Mouse (Mus musculus) spleen, postnatal 4 days (tissue): ENCODE measurements around the gene Mkrn2.

Experiments used
- DNase-seq, 2 experiments: peaks; one replicate each; pipeline ENCODE4 v3.0.0; 2022; ENCODE audit warnings: low spot score in 2 of 2

Gene Mkrn2

DNA sequence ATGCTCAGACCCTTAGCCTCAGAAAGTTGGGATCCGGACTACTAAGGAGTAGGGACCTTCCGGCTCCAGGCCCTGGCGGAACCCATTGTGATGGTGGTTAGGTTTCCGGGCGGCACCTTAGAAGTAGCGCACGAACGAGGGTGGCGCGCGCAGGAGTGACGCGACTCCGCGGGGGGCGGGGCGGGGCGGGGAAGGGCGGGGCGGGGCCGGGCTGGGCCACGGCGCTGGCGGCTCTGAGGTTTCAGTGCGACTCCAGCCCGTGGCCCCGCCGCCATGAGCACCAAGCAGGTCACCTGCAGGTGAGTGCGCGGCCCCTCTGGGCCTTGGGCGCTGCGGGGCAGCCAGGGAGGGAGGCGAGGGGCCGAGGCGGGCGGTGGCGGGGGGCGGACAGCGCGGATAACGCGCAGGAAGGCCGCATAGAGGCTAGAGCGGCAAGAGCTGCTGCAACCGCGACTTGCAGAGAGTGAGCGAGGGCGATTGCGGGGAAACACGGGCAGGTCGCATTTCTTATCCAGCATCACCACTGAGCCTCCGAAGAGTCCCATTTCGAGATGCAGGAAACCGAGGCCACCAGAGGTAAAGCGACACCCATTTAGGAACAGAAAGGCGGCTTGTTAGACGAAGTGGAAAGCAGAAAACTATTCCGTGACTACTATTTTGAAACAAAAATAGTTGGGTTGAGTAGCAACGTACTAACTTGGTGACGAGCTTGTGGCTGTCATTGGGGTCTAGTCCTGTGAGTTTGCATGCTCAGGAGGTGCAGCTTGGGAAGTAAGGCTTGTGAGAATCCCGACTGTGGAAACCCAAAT lies at the start of gene Mkrn2:
TSS of gene Mkrn2 (plus strand) at position 188 of the 809 bp plus-strand sequence.
- peak; percentile 86 to 96 for DNase-seq

DNA sequence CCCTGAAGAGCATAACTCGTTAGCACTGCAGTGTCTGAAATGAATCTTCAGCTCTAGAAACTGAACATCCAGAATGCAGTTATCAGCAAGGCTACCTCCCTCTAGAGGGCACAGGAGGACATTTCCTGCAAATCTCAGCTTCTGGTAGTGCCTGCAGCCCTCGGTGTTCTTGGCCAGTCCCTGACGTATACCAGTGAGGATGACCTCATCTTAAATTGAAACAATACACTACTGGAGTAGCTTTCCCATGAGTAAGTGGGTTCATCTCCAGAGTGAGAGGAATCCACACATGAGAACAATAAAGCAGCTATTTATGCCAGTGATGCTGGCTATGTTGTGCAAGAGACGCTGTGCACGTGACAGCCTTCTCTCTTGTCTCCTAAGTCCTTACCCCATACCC lies 46.2 kb upstream of the Mkrn2 start:
- no peak for DNase-seq

GRCm38 (mm10) chr6:115558176-115558575 lies 43.5 kb upstream of the Mkrn2 start:
- DNase-seq, result no peak

- DNase-seq, result no peak
These were observed 41.8 kb upstream of the Mkrn2 start for GRCm38 (mm10) chr6:115559651-115560632.

GRCm38 (mm10) chr6:115565479-115566045 lies 36.1 kb upstream of the Mkrn2 start:
- no peak for DNase-seq

GRCm38 (mm10) chr6:115574171-115574570 lies 27.5 kb upstream of the Mkrn2 start:
- DNase-seq, result no peak

- DNase-seq, result no peak
These were observed 24.3 kb upstream of the Mkrn2 start for GRCm38 (mm10) chr6:115577407-115577806.

DNA sequence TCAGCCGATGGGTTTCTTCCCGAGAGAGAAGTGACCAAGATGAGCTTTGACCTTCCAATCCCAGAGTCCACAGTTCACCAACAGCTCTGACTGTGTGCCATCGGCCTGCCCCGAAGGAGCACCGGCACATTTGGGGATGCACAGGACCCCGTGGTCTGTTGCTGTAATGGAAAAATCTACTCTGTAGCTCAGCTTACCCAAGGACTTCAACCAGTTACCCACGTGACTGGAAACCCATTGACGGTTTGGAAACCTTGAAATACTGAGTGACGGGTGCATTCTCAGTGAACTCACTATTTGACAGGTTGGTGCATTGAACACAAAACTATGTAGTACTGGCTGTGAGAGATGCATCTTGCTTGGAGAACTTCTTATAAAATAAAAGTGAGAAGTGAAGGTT lies 23.8 kb upstream of the Mkrn2 start:
- no peak for DNase-seq

GRCm38 (mm10) chr6:115580810-115581209 lies 20.9 kb upstream of the Mkrn2 start:
- DNase-seq, result no peak

DNA sequence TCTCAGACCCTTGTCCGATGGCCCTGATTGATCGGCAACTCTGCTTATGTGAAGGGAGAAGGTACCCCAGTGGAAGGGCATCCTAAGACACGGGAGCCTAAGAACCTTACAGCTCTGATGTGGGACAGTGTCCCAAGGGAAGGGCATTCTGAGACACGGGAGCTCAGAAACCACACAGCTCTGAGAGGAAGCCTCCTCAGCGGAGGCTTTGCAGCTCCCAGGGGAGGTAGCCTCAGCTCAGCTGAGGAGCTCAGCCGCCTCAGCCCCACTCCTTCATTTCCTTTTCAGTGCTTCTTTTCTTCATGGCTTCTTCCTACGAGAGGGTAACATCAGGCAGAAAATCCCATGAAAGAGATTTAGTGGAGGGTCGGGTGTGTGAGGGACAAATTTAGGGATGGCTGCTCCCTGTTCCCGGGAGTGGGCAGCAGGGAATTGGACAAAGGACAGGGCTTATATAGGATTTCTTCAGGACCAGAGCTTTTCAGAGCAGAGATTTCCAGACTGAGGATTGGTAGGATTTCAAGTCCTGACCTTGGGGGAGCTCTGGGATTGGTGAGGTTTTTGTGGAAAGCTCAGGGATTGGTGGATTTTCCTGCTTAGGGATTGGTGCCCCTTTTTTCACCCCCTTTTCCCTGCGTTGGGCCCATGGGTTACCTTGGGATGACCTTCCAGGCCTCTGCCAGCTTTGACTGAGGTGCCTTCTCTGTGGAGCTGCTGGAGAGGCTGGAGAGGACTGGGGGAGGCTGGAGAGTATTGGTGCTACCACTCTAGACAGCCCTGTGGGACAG lies 19.2 kb upstream of the Mkrn2 start:
- DNase-seq, result no peak

DNA sequence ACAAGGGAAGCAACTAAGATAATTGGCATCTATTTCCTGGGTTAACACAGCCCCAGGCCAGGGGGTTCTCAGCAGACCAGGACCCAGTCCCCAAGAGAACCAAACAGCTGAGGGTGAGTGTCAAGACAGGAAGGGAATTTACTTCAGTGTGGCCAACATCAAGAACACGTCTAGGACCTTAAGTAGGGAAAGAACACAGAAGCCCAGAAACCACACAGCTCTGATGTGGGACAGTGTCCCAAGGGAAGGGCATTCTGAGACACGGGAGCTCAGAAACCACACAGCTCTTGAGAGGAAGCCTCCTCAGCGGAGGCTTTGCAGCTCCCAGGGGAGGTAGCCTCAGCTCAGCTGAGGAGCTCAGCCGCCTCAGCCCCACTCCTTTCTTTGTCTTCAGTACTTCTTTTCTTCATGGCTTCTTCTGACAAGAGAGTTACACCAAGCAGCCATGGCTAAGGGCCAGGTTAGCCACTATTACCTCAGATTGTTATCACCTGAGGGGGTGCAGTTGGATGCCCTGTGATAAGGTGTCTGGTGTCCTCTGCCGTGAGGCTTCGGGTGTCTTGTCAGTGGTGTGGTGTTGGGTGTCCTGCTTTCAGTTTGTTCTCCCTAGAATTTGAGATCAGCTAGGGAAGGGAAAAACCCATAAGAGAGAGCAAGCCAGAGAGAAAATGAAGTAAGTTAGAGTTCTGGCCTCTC lies 18.1 kb upstream of the Mkrn2 start:
- no peak for DNase-seq

GRCm38 (mm10) chr6:115584176-115584575 lies 17.5 kb upstream of the Mkrn2 start:
- no peak for DNase-seq

DNA sequence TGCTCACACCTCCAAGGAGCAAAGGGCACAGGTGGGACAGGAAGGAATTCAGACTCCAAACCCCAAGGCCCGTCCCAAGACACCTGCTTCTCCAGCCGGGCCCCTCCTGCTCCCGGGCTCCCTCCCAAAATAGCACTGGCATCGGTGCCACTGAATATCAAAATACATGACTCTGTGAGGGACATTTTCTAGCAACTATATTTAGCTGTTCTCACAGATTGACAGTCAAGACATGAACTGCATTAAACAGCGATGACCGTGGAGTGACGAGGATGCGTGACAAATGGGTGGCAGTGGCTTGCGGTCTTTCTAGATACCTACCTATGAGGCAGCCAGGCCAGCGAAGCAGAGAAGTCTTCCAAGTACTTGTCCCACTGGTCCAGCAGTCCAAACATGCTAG lies 15.4 kb upstream of the Mkrn2 start:
- no peak for DNase-seq

GRCm38 (mm10) chr6:115591692-115592359 lies 9.9 kb upstream of the Mkrn2 start:
- DNase-seq, result no peak

GRCm38 (mm10) chr6:115592458-115592857 lies 9.2 kb upstream of the Mkrn2 start, which contains the start of gene Mkrn2os:
Gene Mkrn2os, minus strand, starts transcription at chr6:115592576.
- no peak for DNase-seq

DNA sequence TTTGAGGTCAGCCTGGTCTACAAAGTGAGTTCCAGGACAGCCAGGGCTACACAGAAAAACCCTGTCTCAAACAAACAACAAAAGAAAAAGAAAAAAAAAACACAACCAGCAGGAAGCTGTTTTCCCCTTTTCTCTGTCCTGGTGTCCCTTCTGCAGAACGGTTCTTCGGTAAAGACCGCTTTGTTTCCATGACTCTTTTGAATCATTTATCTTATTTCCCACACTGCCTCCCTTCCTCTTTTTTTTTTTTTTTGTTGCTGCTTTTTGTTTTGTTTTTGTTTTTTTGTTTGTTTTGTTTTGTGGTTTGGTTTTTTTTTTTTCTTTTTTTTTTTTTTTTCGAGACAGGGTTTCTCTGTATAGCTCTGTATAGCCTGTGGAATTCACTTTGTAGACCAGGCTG lies 8.4 kb upstream of the Mkrn2 start:
- DNase-seq, result no peak

- DNase-seq, result no peak
These were observed 7.2 kb upstream of the Mkrn2 start for GRCm38 (mm10) chr6:115594463-115594862.

- no peak for DNase-seq
These were observed 6.0 kb upstream of the Mkrn2 start for GRCm38 (mm10) chr6:115595667-115596066.

- DNase-seq, result no peak
These were observed 384 bp upstream of the Mkrn2 start for GRCm38 (mm10) chr6:115601322-115601714.

- DNase-seq, result no peak
These were observed 4.8 kb downstream of the Mkrn2 start for GRCm38 (mm10) chr6:115606461-115606860.
